Mouse (Mus musculus) kidney, adult 10 weeks (tissue): ENCODE results near the gene Mug2. TPM values are rescaled to one million over a fixed set of nuclear protein-coding genes. Genes with fewer than 3 reads are reported as not detected.

Source experiments
- polyA plus RNA-seq: library from polyadenylated mRNA; stranded (reverse); fragments of 350-450 nt; fragmentation: Illumina TruSeq; extraction: RNeasy Lipid Tissue Mini Kit (QIAGEN cat#74804); gene quantifications from one replicate; pipeline ENCODE4 v1.2.3, GENCODE M21; 2014; ENCODE audit warnings: low read depth, low replicate concordance

Mug2 gene
- polyA plus RNA-seq: not detected

DNA sequence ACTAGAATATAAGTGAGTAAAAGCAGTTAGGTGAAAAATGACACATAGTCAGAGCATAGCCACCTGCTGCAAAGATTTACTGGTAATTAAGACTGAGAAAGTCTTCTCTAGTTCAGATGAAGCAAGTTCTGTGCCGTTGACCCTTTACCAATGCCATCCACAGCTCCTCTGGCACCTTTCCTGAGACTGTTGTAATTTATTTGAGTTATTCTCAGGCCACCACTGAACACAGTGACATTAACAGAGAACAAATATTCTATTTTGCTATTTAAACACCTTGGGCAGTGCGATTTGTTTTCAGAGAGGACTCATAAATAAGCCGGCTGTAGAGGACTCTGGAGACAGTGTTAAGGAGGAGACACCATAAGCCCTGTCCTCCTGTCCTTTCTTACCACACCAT, at the start of gene Mug2:
Gene Mug2 (plus strand): TSS at position 301 of the 400 bp plus-strand sequence.

Other genes with a start within 250 kb of the Mug2 start
- gene Mug1, start 168.2 kb upstream of the Mug2 start, polyA plus RNA-seq: 0.97 TPM